Mouse (Mus musculus): ENCODE data around the gene Mgmt.

GRCm38 (mm10) chr7:136922230-136922629 lies 27.8 kb downstream of the Mgmt start:
- TF ChIP-seq GATA1 (IDR thresholded peaks at IDR 0.05; ENCODE audit: borderline replicate concordance, low read length) (no peak), FLI1 (IDR thresholded peaks at IDR 0.05; ENCODE audit: low read length) (no peak)
